Mouse (Mus musculus) T-helper 1 cell (primary cell): ENCODE data around the gene Olfr561.

Experiments
- in situ Hi-C: fragments of 300-600 bp; cut with MboI, MseI; formaldehyde crosslinking; loops from one replicate; pipeline ENCODE4 v1.15.1; 2025; ENCODE audit warnings: high pct_unique_total_duplicates

The Olfr561 gene

DNA sequence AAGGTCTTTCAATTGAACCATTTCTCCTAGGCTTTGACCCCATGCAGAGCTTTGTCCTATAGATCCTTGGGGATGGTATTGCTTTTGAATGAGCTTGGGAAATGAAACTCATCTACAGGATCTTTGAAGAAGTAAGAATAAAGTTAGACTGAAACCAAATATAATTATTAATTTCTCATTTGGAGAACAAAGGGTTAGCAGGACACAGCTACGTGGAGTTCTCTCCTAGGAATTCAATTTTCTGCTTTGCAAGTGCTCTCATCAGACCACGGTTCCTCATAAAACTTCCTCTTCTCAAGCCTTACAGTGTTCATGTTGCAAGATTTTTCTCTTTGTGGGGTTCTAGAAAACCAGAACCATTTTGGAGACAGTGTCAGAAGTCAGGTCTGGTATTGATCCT lies at the start of gene Olfr561:
TSS of gene Olfr561 (plus strand) at position 301 of the 400 bp plus-strand sequence.
- in situ Hi-C loops, result no loop called here

DNA sequence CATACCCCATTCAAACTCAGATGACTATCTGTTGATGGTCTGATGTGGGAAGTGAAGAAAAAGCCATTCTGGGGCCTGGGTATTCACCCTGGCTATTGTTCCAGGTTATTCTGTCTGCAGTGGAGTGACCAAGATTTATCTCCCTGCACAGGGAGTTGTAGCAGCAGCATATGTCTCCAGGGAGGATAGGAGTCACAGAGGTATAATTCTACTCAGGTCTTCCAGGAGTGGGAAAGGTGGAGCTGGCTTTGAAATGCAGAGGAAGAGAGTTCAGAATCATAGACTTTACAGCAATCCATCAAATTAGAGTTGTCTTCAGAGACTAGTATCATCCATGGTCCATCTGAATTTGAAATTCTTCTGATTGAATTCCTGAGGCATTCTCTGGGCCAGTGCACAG lies 43.6 kb upstream of the Olfr561 start, which contains the start of gene Olfr559:
TSS of gene Olfr559 (minus strand) at position 101 of the 400 bp plus-strand sequence.
- in situ Hi-C loops, result no loop called here

GRCm38 (mm10) chr7:102733793-102734192 lies 37.2 kb upstream of the Olfr561 start:
- in situ Hi-C loops, result no loop called here

DNA sequence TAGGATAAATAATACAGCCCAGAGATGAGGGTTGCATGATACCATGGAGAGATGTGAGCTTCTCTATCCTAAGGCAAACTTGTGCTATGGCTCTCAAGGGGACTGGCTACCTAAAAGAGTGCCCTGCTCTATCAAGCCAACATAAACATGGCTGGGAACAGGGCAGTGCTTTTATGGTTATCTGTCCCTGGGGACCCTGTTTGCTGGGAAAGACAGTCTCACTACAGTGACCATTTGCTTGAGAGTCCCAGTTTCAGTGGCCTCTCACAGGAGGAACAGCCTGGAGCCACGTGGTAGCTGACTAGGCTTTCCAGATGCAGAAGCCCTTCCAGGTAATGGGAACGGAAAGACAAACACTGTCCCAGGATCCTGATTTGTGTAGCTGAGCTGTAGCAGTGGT lies 33.3 kb upstream of the Olfr561 start:
- in situ Hi-C loops, result no loop called here

- in situ Hi-C loops, result no loop called here
Observed at GRCm38 (mm10) chr7:102752086-102752485, 18.9 kb upstream of the Olfr561 start.

- in situ Hi-C loops, result no loop called here
Observed at GRCm38 (mm10) chr7:102759266-102759665, 11.8 kb upstream of the Olfr561 start, which contains the start of the genes Olfr560 and Olfr78. Gene Olfr560 (minus strand): TSS chr7:102759366. Gene Olfr78 (minus strand): TSS chr7:102759471.

DNA sequence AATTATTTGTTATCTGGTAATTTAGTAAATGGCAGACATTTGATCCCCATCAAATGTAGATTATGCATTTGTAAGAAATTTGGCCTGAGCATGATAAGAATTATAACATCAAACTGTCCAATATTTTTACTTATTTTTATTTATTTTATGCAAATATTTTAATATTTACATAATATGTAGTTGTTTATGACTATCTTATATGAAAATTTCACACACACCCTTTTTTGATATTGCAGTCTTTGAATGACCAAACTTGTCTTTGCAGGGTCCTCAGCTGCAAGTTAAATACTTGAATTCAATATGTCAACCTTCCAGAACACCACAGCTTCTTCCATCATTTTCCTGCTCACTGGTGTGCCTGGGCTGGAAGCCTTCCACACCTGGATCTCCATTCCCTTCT lies 32.2 kb downstream of the Olfr561 start, which contains the start of gene Olfr564:
TSS of gene Olfr564 (plus strand) at position 301 of the 400 bp plus-strand sequence.
- in situ Hi-C loops, result no loop called here
